Mouse (Mus musculus) kidney, adult 2 months (tissue): ENCODE measurements around the gene Wdr45b.
"Not testable (repeated sequence)": the region's sequence is repeated elsewhere in the genome, so short reads cannot be mapped to it uniquely, and the experiment has no call there.

ENCODE experiments used
- CTCF ChIP-seq: fragments of 200-500 bp; conservative IDR thresholded peaks from 2 replicates; pipeline ENCODE4 v1.5.1; 2011; ENCODE audit warnings: low read depth, mild to moderate bottlenecking, control low read depth, low read length, moderate library complexity, mixed read lengths; ENCODE audit not compliant: insufficient read depth, insufficient read length
- POLR2A ChIP-seq: fragments of 200-500 bp; IDR thresholded peaks from one replicate; pipeline ENCODE4 v1.6.1; 2011; ENCODE audit warnings: low read depth, low read length, control low read depth

- 0 out of 2 replicates have a peak, but pooled peaks have one; percentile 4 for TF ChIP-seq CTCF
- TF ChIP-seq POLR2A: not testable (repeated sequence)
Measured at GRCm38 (mm10) chr11:121348727-121349126, 5.5 kb downstream of the Wdr45b start.
